Mouse (Mus musculus) thymus, adult 2 months (tissue): Measurements from ENCODE around the gene Icam5.

ENCODE experiments used
- CTCF ChIP-seq: fragments of 200-500 bp; IDR thresholded peaks from 2 replicates; pipeline ENCODE4 v1.5.1; 2012; ENCODE audit warnings: mild to moderate bottlenecking, control low read depth, low read length, moderate library complexity, borderline replicate concordance; ENCODE audit not compliant: control insufficient read depth, poor library complexity, insufficient read depth; ENCODE audit errors: extremely low read depth
- POLR2A ChIP-seq: fragments of 200-500 bp; IDR thresholded peaks from 2 replicates; pipeline ENCODE4 v1.6.1; 2012; ENCODE audit warnings: mild to moderate bottlenecking, low read length, control low read depth, moderate library complexity; ENCODE audit not compliant: control insufficient read depth, poor library complexity, insufficient read depth; ENCODE audit errors: extremely low read depth

DNA sequence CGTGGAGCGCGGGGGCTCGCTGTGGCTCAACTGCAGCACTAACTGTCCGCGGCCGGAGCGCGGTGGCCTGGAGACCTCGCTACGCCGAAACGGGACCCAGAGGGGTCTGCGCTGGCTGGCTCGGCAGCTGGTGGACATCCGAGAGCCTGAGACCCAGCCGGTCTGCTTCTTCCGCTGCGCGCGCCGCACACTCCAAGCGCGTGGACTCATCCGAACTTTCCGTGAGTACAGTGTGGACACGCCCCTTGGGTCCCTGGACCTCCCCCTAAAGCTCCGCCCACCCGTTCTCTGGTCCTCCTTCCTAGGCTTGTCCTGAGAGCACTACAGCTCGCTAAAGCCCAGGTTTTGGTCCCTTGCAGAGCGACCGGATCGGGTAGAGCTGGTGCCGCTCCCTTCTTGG, 1.3 kb downstream of the Icam5 start:
- TF ChIP-seq POLR2A (no peak), CTCF (no peak)
